Mouse (Mus musculus): ENCODE results near the gene Stk16. TPM values are rescaled to one million over a fixed set of nuclear protein-coding genes. Genes with fewer than 3 reads are reported as not detected.

Stk16 gene
- polyA plus RNA-seq, 1 experiment from 2014 or later, result 151 TPM

GRCm38 (mm10) chr1:75216797-75217585 is 6.4 kb downstream of the Stk16 start:
- H3K27ac ChIP-seq, result no peak overlapping the region
- H3K27me3 ChIP-seq (ENCODE audit: poor library complexity, severe bottlenecking), result peaks cover 65% of the 10 kb centered on the region
- WGBS, result 83% methylated on average over 13 of the region's 13 CpGs
- DNase-seq (ENCODE audit: extremely low spot score, low spot score), result no peak
- H3K36me3 ChIP-seq (replicated peaks), result peaks cover 42% of the 10 kb centered on the region
- no peaks in the 10 kb centered on the region for H3K9me3 ChIP-seq
- H3K4me3 ChIP-seq, result no peak overlapping the region
- peaks cover 33% of the 10 kb centered on the region for H3K4me1 ChIP-seq

- no peak for DNase-seq (ENCODE audit: extremely low spot score, low spot score)
- H3K36me3 ChIP-seq (replicated peaks), result peaks cover 33% of the 10 kb centered on the region
- H3K27me3 ChIP-seq (ENCODE audit: poor library complexity, severe bottlenecking), result peaks cover 74% of the 10 kb centered on the region
- 8% methylated on average over 6 of the region's 6 CpGs for WGBS
- peaks cover 24% of the 10 kb centered on the region for H3K4me1 ChIP-seq
- H3K27ac ChIP-seq, result no peak overlapping the region
- H3K9me3 ChIP-seq, result no peaks in the 10 kb centered on the region
- peak overlapping the region; percentile 65 for H3K4me3 ChIP-seq
Observed at GRCm38 (mm10) chr1:75217893-75218226, 7.2 kb downstream of the Stk16 start.

GRCm38 (mm10) chr1:75218227-75219001 is 7.8 kb downstream of the Stk16 start:
- WGBS, result 1% methylated on average over 38 of the region's 38 CpGs
- peak overlapping the region; percentile 65 for H3K4me3 ChIP-seq
- H3K9me3 ChIP-seq, result no peaks in the 10 kb centered on the region
- DNase-seq (ENCODE audit: extremely low spot score, low spot score), result peak; percentile 21
- H3K27ac ChIP-seq, result peak overlapping the region; percentile 53; the same call in 1 of the 2 replicates
- peaks cover 79% of the 10 kb centered on the region for H3K27me3 ChIP-seq (ENCODE audit: poor library complexity, severe bottlenecking)
- peaks cover 21% of the 10 kb centered on the region for H3K4me1 ChIP-seq
- peaks cover 28% of the 10 kb centered on the region for H3K36me3 ChIP-seq (replicated peaks)

- Histone ChIP-seq H3K27ac (peak overlapping the region; percentile 53; the same call in 1 of the 2 replicates), H3K27me3 (ENCODE audit: poor library complexity, severe bottlenecking) (peaks cover 82% of the 10 kb centered on the region), H3K36me3 (replicated peaks) (peaks cover 21% of the 10 kb centered on the region), H3K9me3 (no peaks in the 10 kb centered on the region), H3K4me1 (peaks cover 21% of the 10 kb centered on the region), H3K4me3 (peak overlapping the region; percentile 65)
- DNase-seq (ENCODE audit: extremely low spot score, low spot score), result peak; percentile 64
- WGBS, result under 1% methylated on average over 24 of the region's 24 CpGs
Observed at GRCm38 (mm10) chr1:75219078-75219477, 8.4 kb downstream of the Stk16 start.

GRCm38 (mm10) chr1:75219531-75219930 is 8.9 kb downstream of the Stk16 start, which contains the start of gene Tuba4a:
Gene Tuba4a (minus strand): TSS chr1:75219865.
- H3K4me3 ChIP-seq, result peak within 1 kb of the TSS; percentile 65
- peaks cover 17% of the 10 kb centered on the region for H3K36me3 ChIP-seq (replicated peaks)
- WGBS, result under 1% methylated on average over 34 of the region's 34 CpGs
- no peaks in the 10 kb centered on the region for H3K9me3 ChIP-seq
- peak; percentile 40 for DNase-seq (ENCODE audit: extremely low spot score, low spot score)
- H3K4me1 ChIP-seq, result peaks cover 21% of the 10 kb centered on the region
- H3K27ac ChIP-seq, result peak within 1 kb of the TSS; percentile 53; the same call in 1 of the 2 replicates
- peaks cover 82% of the 10 kb centered on the region for H3K27me3 ChIP-seq (ENCODE audit: poor library complexity, severe bottlenecking)

GRCm38 (mm10) chr1:75221538-75221937 is 10.9 kb downstream of the Stk16 start:
- H3K27ac ChIP-seq, result no peak overlapping the region
- no peak for DNase-seq (ENCODE audit: extremely low spot score, low spot score)
- no peak overlapping the region for H3K4me3 ChIP-seq
- H3K4me1 ChIP-seq, result peaks cover 21% of the 10 kb centered on the region
- peaks cover 72% of the 10 kb centered on the region for H3K27me3 ChIP-seq (ENCODE audit: poor library complexity, severe bottlenecking)
- 80% methylated on average over 3 of the region's 3 CpGs for WGBS
- H3K36me3 ChIP-seq (replicated peaks), result no peaks in the 10 kb centered on the region
- H3K9me3 ChIP-seq, result no peaks in the 10 kb centered on the region

- no peak for DNase-seq (ENCODE audit: extremely low spot score, low spot score)
- H3K27me3 ChIP-seq (ENCODE audit: poor library complexity, severe bottlenecking), result peaks cover 58% of the 10 kb centered on the region
- WGBS, result 81% methylated on average over 6 of the region's 6 CpGs
Observed at GRCm38 (mm10) chr1:75222926-75223325, 12.3 kb downstream of the Stk16 start.

GRCm38 (mm10) chr1:75223532-75223931 is 12.9 kb downstream of the Stk16 start:
- H3K9me3 ChIP-seq, result no peaks in the 10 kb centered on the region
- no peak overlapping the region for H3K27ac ChIP-seq
- peaks cover 52% of the 10 kb centered on the region for H3K27me3 ChIP-seq (ENCODE audit: poor library complexity, severe bottlenecking)
- no peaks in the 10 kb centered on the region for H3K36me3 ChIP-seq (replicated peaks)
- DNase-seq (ENCODE audit: extremely low spot score, low spot score), result no peak
- no peak overlapping the region for H3K4me3 ChIP-seq
- H3K4me1 ChIP-seq, result peaks cover 14% of the 10 kb centered on the region
- WGBS, result 77% methylated on average over 6 of the region's 6 CpGs

More at GRCm38 (mm10) chr1:75222926-75223325, 12.3 kb downstream of the Stk16 start:
- H3K36me3 ChIP-seq (replicated peaks), result no peaks in the 10 kb centered on the region
- H3K9me3 ChIP-seq, result no peaks in the 10 kb centered on the region
- peaks cover 20% of the 10 kb centered on the region for H3K4me1 ChIP-seq
- H3K4me3 ChIP-seq, result no peak overlapping the region
- no peak overlapping the region for H3K27ac ChIP-seq

GRCm38 (mm10) chr1:75225473-75225872 is 14.8 kb downstream of the Stk16 start:
- Histone ChIP-seq H3K4me3 (no peak overlapping the region), H3K4me1 (no peaks in the 10 kb centered on the region), H3K36me3 (replicated peaks) (no peaks in the 10 kb centered on the region), H3K27me3 (ENCODE audit: poor library complexity, severe bottlenecking) (peaks cover 32% of the 10 kb centered on the region), H3K27ac (no peak overlapping the region), H3K9me3 (no peaks in the 10 kb centered on the region)
- no peak for DNase-seq (ENCODE audit: extremely low spot score, low spot score)
- 74% methylated on average over 3 of the region's 3 CpGs for WGBS

- H3K4me1 ChIP-seq, result no peaks in the 10 kb centered on the region
- 82% methylated on average over 2 of the region's 2 CpGs for WGBS
- no peak overlapping the region for H3K4me3 ChIP-seq
Observed at GRCm38 (mm10) chr1:75226138-75226537, 15.5 kb downstream of the Stk16 start.

GRCm38 (mm10) chr1:75227653-75228052 is 17.0 kb downstream of the Stk16 start:
- Histone ChIP-seq H3K4me1 (no peaks in the 10 kb centered on the region), H3K27me3 (ENCODE audit: poor library complexity, severe bottlenecking) (peaks cover 10% of the 10 kb centered on the region), H3K4me3 (no peak overlapping the region), H3K36me3 (replicated peaks) (no peaks in the 10 kb centered on the region), H3K9me3 (no peaks in the 10 kb centered on the region), H3K27ac (no peak overlapping the region)
- 68% methylated on average over 1 of the region's 1 CpGs for WGBS
- no peak for DNase-seq (ENCODE audit: extremely low spot score, low spot score)

More at GRCm38 (mm10) chr1:75226138-75226537, 15.5 kb downstream of the Stk16 start:
- H3K9me3 ChIP-seq, result no peaks in the 10 kb centered on the region
- no peaks in the 10 kb centered on the region for H3K36me3 ChIP-seq (replicated peaks)
- H3K27ac ChIP-seq, result no peak overlapping the region
- no peak for DNase-seq (ENCODE audit: extremely low spot score, low spot score)
- peaks cover 26% of the 10 kb centered on the region for H3K27me3 ChIP-seq (ENCODE audit: poor library complexity, severe bottlenecking)

GRCm38 (mm10) chr1:75229158-75229557 is 18.5 kb downstream of the Stk16 start:
- Histone ChIP-seq H3K4me1 (no peaks in the 10 kb centered on the region; the same call in 1 of the 2 replicates), H3K27ac (no peak overlapping the region), H3K27me3 (ENCODE audit: poor library complexity, severe bottlenecking) (peaks cover 4% of the 10 kb centered on the region), H3K4me3 (no peak overlapping the region), H3K9me3 (no peaks in the 10 kb centered on the region), H3K36me3 (replicated peaks) (no peaks in the 10 kb centered on the region)
- DNase-seq (ENCODE audit: extremely low spot score, low spot score), result no peak
- 80% methylated on average over 4 of the region's 4 CpGs for WGBS

Measured in forebrain, embryonic 10.5 days (tissue).